Mouse (Mus musculus) C2C12 (cell line): ENCODE measurements around the gene Slc43a2.

Source experiments
- CEBPB ChIP-seq: IDR thresholded peaks from one replicate; pipeline ENCODE4 v1.6.1; 2011; ENCODE audit warnings: low read depth, mild to moderate bottlenecking, control low read depth, moderate library complexity
- CTCF ChIP-seq: IDR thresholded peaks from one replicate; pipeline ENCODE4 v1.5.1; 2011; ENCODE audit not compliant: control insufficient read depth, insufficient read depth, insufficient read length
- FOSL1 ChIP-seq: IDR thresholded peaks from one replicate; pipeline ENCODE4 v1.8.0; 2011; ENCODE audit warnings: mild to moderate bottlenecking, low read length; ENCODE audit not compliant: poor library complexity, insufficient read depth, severe bottlenecking
- MAX ChIP-seq: IDR thresholded peaks from one replicate; pipeline ENCODE4 v1.6.1; 2011; ENCODE audit warnings: mild to moderate bottlenecking, control low read depth
- MYOG ChIP-seq: IDR thresholded peaks from one replicate; pipeline ENCODE4 v1.6.1; 2011; ENCODE audit not compliant: control insufficient read depth, insufficient read length; ENCODE audit errors: extremely low read depth

DNA sequence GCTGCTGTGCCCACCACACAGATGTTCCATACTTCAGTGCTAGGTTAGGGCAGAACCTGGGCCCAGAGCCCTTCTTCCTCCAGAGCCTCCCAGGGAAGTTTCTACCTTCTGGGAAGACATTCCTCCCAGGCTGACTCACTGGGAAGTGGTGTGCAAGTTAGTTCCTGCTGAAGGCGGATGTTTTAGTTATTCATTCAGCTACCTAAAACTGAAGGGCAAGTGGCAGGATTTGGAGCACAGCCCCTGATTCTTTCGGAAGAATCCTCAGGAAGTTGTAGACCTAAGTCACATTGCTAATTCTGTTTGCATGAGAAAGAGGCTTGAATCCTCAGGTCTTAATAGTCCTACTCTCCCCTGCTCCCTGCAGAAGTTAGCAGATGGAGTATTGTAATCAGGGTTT, 89.9 kb downstream of the Slc43a2 start:
- TF ChIP-seq CTCF, result no peak
- no peak for TF ChIP-seq MYOG
- no peak for TF ChIP-seq MAX
- no peak for TF ChIP-seq CEBPB
- no peak for TF ChIP-seq FOSL1
